Mouse (Mus musculus): ENCODE results near the gene Derl3. TPM values are rescaled to one million over a fixed set of nuclear protein-coding genes. Genes with fewer than 3 reads are reported as not detected.
"Not testable (repeated sequence)": the region's sequence is repeated elsewhere in the genome, so short reads cannot be mapped to it uniquely, and the experiment has no call there.

Derl3 gene
- total and polyA plus RNA-seq, 3 experiments = 13.1 to 36.6 (median 36.2) TPM

- H3K79me2 ChIP-seq (replicated peaks; ENCODE audit: control insufficient read depth, extremely low read depth, insufficient read depth, poor library complexity, severe bottlenecking); H3K9me3 ChIP-seq (replicated peaks; ENCODE audit: low read length); dilution Hi-C loops (cut with MboI; ENCODE audit: extremely low pct_ligation_motif_present, extremely low pct_unique_long_range_greater_than_20kb, low sequenced_read_pairs); H3K27me3 ChIP-seq (replicated peaks): not testable (repeated sequence)
- in situ Hi-C loops (cut with MboI; ENCODE audit: low pct_ligation_motif_present, low pct_unique_long_range_greater_than_20kb, low sequenced_read_pairs) = loop anchor here (10.0 kb wide), 1 partner anchor 115 kb away; no protein-coding TSS in a partner anchor
- peaks cover 11 to 26% of the 10 kb centered on the region in 2 experiments for H3K4me1 ChIP-seq (ENCODE audit: control insufficient read depth in 1 of 2, insufficient read depth in 2 of 2)
- peak; percentile 67; the same call in 1 of the 2 replicates for TF ChIP-seq POLR2AphosphoS2 (IDR thresholded peaks at IDR 0.05; ENCODE audit: low read depth, low read length)
- TF ChIP-seq IRF4 (IDR thresholded peaks at IDR 0.05; ENCODE audit: low read depth, low read length) = 0 out of 2 replicates have a peak, but pooled peaks have one; percentile 21
- TF ChIP-seq ZMIZ1 (IDR thresholded peaks at IDR 0.05; ENCODE audit: low read depth, low read length) = peak; percentile 80
- 0 out of 2 replicates have a peak, but pooled peaks have one; percentile 39 for TF ChIP-seq MEF2A (IDR thresholded peaks at IDR 0.05; ENCODE audit: borderline replicate concordance, low read depth, low read length)
- peak; percentile 55; the same call in 1 of the 2 replicates for TF ChIP-seq BHLHE40 (IDR thresholded peaks at IDR 0.05; ENCODE audit: low read depth, low read length)
- TF ChIP-seq CHD2 (IDR thresholded peaks at IDR 0.05; ENCODE audit: low read length) = 0 out of 2 replicates have a peak, but pooled peaks have one; percentile 37
- TF ChIP-seq MXI1 (IDR thresholded peaks at IDR 0.05; ENCODE audit: low read depth, low read length) = peak; percentile 88
- peak; percentile 64 for TF ChIP-seq ELF1 (IDR thresholded peaks at IDR 0.05; ENCODE audit: low read depth, low read length)
- TF ChIP-seq POLR2A (IDR thresholded peaks at IDR 0.05; ENCODE audit: low read depth, low read length) = peak; percentile 92
- 0 out of 2 replicates have a peak, but pooled peaks have one; percentile 24 for TF ChIP-seq MYC (IDR thresholded peaks at IDR 0.05; ENCODE audit: low read depth, low read length)
- TF ChIP-seq UBTF (IDR thresholded peaks at IDR 0.05; ENCODE audit: low read depth, low read length) = 0 out of 2 replicates have a peak, but pooled peaks have one; percentile 22
- peak; percentile 76 for TF ChIP-seq TCF12 (IDR thresholded peaks at IDR 0.05; ENCODE audit: low read depth, low read length)
- peak; percentile 28; the same call in 1 of the 2 replicates for TF ChIP-seq HCFC1 (IDR thresholded peaks at IDR 0.05; ENCODE audit: low read depth, low read length)
- H3K27ac ChIP-seq (ENCODE audit: insufficient read depth, low read depth) = peak within 1 kb of the TSS; percentile 78
- peak within 1 kb of the TSS; percentile 83 for H3K4me2 ChIP-seq (ENCODE audit: insufficient read depth, low read depth, poor library complexity, severe bottlenecking)
- DNase-seq (ENCODE audit: extremely low read depth) = peak; percentile 91
- H3K4me3 ChIP-seq (replicated peaks in 1 of 3; ENCODE audit: low read depth in 2 of 3, low read length in 2 of 3, poor library complexity in 1 of 3) = peak within 1 kb of the TSS; percentile 76 to 93 (median 84)
- peaks cover 15 to 39% of the 10 kb centered on the region in 2 experiments for H3K36me3 ChIP-seq (replicated peaks in 1 of 2; ENCODE audit: control insufficient read depth in 1 of 2, insufficient read depth in 1 of 2, low read length in 1 of 2)
- H3K9ac ChIP-seq (ENCODE audit: insufficient read depth, low read depth) = peak within 1 kb of the TSS; percentile 75
Measured at GRCm38 (mm10) chr10:75859786-75860470, 33.3 kb upstream of the Derl3 start, which contains the start of gene Mif. Gene Mif (minus strand): TSS chr10:75860240.

- H3K4me3 ChIP-seq (replicated peaks in 1 of 3; ENCODE audit: low read depth in 2 of 3, low read length in 2 of 3, poor library complexity in 1 of 3) = peak overlapping the region in 1 of 3 experiments; percentile 62
- peaks cover 15 to 31% of the 10 kb centered on the region in 2 experiments for H3K36me3 ChIP-seq (replicated peaks in 1 of 2; ENCODE audit: control insufficient read depth in 1 of 2, insufficient read depth in 1 of 2, low read length in 1 of 2)
- DNase-seq (ENCODE audit: extremely low read depth) = no peak
- dilution Hi-C loops (cut with MboI; ENCODE audit: extremely low pct_ligation_motif_present, extremely low pct_unique_long_range_greater_than_20kb, low sequenced_read_pairs) (no loop called here), in situ Hi-C loops (cut with MboI; ENCODE audit: low pct_ligation_motif_present, low pct_unique_long_range_greater_than_20kb, low sequenced_read_pairs) (no loop called here)
- no peaks in the 10 kb centered on the region for H3K27me3 ChIP-seq (replicated peaks)
- no peak overlapping the region for H3K27ac ChIP-seq (ENCODE audit: insufficient read depth, low read depth)
- peaks cover 11 to 26% of the 10 kb centered on the region in 2 experiments for H3K4me1 ChIP-seq (ENCODE audit: control insufficient read depth in 1 of 2, insufficient read depth in 2 of 2)
- H3K9me3 ChIP-seq (replicated peaks; ENCODE audit: low read length) = peaks cover 4% of the 10 kb centered on the region
- peaks cover 8% of the 10 kb centered on the region for H3K79me2 ChIP-seq (replicated peaks; ENCODE audit: control insufficient read depth, extremely low read depth, insufficient read depth, poor library complexity, severe bottlenecking)
- H3K9ac ChIP-seq (ENCODE audit: insufficient read depth, low read depth) = no peak overlapping the region
- TF ChIP-seq CHD1 (IDR thresholded peaks at IDR 0.05; ENCODE audit: low read depth, low read length) (no peak), NELFE (IDR thresholded peaks at IDR 0.05; ENCODE audit: low read depth, low read length) (no peak), JUND (conservative IDR thresholded peaks at IDR 0.05; ENCODE audit: low read depth, low read length) (no peak), ZKSCAN1 (IDR thresholded peaks at IDR 0.05; ENCODE audit: borderline replicate concordance, low read depth, low read length) (no peak), CHD2 (IDR thresholded peaks at IDR 0.05; ENCODE audit: low read length) (no peak)
- no peak overlapping the region; the same call in 1 of the 2 replicates for H3K4me2 ChIP-seq (ENCODE audit: insufficient read depth, low read depth, poor library complexity, severe bottlenecking)
Measured at GRCm38 (mm10) chr10:75860746-75861145, 32.5 kb upstream of the Derl3 start.

Measured in CH12.LX (cell line).